Mouse (Mus musculus): ENCODE data around the gene Olfr432. TPM values are rescaled to one million over a fixed set of nuclear protein-coding genes. Genes with fewer than 3 reads are reported as not detected.
"Not testable (repeated sequence)": the region's sequence is repeated elsewhere in the genome, so short reads cannot be mapped to it uniquely, and the experiment has no call there.

The Olfr432 gene
- polyA plus RNA-seq, 1 experiment from 2014 or later = not detected

DNA sequence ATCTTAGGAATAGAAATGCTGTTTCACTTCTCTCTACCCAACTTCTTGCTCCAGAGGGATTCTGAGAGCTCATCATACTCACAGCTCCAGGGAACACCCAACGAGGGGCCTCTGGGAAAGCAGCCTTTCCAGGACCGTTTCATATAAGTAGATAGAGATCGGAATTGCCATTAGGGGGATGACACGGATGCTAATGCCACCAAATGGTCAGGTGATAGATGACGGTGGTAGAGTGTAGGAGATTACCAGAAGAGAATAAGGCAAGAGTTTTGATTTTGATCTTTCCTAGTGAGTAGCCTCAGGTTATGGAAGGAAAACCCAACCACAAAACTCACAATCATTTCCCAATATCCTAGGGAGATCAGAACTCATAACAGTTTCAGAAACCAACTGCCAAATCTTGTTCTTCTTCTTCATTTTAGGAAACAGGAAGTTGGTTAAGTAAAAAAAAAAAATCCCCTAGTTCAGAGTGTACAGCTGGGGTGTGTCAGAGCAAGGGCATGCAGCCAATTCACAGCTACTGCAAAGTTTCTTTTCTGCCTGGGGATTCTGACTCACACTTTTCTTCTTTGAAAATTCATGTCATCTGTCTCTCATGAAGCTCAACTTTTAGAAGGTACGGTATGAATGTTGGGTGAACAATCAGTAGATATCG is 8.4 kb upstream of the Olfr432 start, which contains the start of gene Olfr433:
TSS of gene Olfr433 (plus strand) at position 183 of the 655 bp plus-strand sequence.
- Histone ChIP-seq H3K4me3 (replicated peaks; ENCODE audit: low read depth, low read length) (no peak within 1 kb of the TSS), H3K27ac (no peak within 1 kb of the TSS), H3K4me2 (ENCODE audit: low read length) (no peak within 1 kb of the TSS), H3K27me3 (ENCODE audit: insufficient read depth, low read length) (no peaks in the 10 kb centered on the region), H3K9me3 (replicated peaks; ENCODE audit: low read length) (no peaks in the 10 kb centered on the region), H3K36me3 (ENCODE audit: insufficient read depth, low read length) (no peaks in the 10 kb centered on the region), H3K9ac (ENCODE audit: low read depth, low read length) (no peak within 1 kb of the TSS), H3K4me1 (replicated peaks; ENCODE audit: insufficient read depth, low read length) (no peaks in the 10 kb centered on the region)
- WGBS = 65% methylated on average over 7 of the region's 7 CpGs
- DNase-seq (ENCODE audit: low spot score) = peak; percentile 75
- no peak for ATAC-seq (replicated peaks; ENCODE audit: low FRiP score, low read depth)
- no peak for TF ChIP-seq CTCF (IDR thresholded peaks at IDR 0.05; ENCODE audit: low read depth)

DNA sequence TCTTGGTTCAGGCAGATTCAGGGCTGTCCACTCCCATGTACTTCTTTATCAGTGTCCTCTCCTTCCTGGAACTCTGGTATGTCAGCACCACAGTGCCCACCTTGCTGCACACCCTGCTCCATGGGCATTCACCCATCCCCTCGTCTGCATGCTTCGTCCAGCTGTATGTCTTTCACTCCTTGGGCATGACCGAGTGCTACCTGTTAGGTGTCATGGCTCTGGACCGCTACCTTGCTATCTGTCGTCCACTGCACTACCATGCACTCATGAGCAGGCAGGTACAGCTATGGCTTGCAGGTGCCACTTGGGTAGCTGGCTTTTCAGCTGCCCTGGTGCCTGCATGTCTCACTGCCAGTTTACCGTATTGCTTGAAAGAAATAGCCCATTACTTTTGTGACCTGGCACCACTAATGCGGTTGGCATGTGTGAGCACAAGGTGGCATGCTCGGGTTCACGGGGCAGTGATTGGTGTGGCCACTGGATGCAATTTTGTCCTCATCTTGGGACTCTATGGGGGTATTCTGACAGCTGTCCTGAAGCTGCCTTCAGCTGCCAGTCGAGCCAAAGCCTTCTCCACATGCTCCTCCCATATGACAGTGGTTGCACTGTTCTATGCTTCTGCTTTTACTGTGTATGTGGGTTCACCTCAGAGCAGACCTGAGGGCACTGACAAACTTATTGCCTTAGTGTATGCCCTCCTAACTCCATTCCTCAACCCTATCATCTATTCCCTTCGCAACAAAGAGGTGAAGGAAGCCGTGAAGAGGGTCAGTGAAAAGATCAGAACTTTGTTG is 6.7 kb upstream of the Olfr432 start:
- H3K27ac ChIP-seq; H3K36me3 ChIP-seq (ENCODE audit: insufficient read depth, low read length); H3K9ac ChIP-seq (ENCODE audit: low read depth, low read length); H3K4me3 ChIP-seq (replicated peaks; ENCODE audit: low read depth, low read length); H3K27me3 ChIP-seq (ENCODE audit: insufficient read depth, low read length); H3K9me3 ChIP-seq (replicated peaks; ENCODE audit: low read length); DNase-seq (ENCODE audit: low spot score); H3K4me2 ChIP-seq (ENCODE audit: low read length); H3K4me1 ChIP-seq (replicated peaks; ENCODE audit: insufficient read depth, low read length); ATAC-seq (replicated peaks; ENCODE audit: low FRiP score, low read depth): not testable (repeated sequence)
- WGBS = 90% methylated on average over 12 of the region's 12 CpGs

DNA sequence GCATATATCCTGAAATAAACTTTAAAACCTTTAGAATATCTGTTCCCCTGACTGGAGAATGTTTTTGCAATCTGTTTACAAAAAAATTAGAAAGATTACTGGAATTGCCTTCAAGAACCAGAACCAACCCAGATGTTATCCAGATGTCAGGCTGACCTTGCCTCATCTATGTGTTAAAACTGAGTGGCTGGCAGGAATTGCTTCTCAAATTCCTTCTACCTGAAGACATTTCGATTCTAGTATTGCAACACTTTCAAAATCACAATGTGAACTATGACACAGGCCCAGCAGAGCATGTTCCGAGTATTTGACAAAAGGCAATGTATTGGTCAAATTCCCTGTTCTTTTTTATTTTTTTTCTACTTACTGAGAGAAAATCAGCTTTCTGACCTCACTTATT is 4.6 kb upstream of the Olfr432 start:
- no peak for DNase-seq (ENCODE audit: low spot score)
- WGBS = 58% methylated on average over 2 of the region's 2 CpGs
- Histone ChIP-seq H3K9ac (ENCODE audit: low read depth, low read length) (no peak overlapping the region), H3K9me3 (replicated peaks; ENCODE audit: low read length) (no peaks in the 10 kb centered on the region), H3K36me3 (ENCODE audit: insufficient read depth, low read length) (no peaks in the 10 kb centered on the region), H3K4me1 (replicated peaks; ENCODE audit: insufficient read depth, low read length) (no peaks in the 10 kb centered on the region), H3K27ac (no peak overlapping the region), H3K27me3 (ENCODE audit: insufficient read depth, low read length) (no peaks in the 10 kb centered on the region), H3K4me2 (ENCODE audit: low read length) (no peak overlapping the region), H3K4me3 (replicated peaks; ENCODE audit: low read depth, low read length) (no peak overlapping the region)
- no peak for ATAC-seq (replicated peaks; ENCODE audit: low FRiP score, low read depth)
- TF ChIP-seq CTCF (IDR thresholded peaks at IDR 0.05; ENCODE audit: low read depth) = no peak

DNA sequence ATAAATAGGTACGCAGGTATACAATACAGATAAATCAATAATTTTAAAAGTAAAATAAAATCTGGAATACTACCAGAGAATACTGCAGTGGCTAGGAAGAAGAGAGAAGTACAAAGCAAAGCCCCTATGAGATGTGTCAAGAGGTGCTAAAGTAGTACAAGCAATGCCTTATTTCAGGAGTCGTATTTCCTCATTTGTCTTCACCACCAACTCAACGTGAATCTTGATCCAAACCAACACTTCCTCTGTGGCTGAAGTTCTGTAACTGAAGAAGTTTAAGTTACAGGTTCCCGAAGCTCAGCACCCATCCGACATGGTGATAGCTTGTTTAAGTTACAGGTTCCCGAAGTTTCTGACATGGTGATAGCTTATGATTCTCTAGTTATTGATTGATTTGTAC is 778 bp upstream of the Olfr432 start:
- not testable (repeated sequence) for H3K9ac ChIP-seq (ENCODE audit: low read depth, low read length); H3K4me1 ChIP-seq (replicated peaks; ENCODE audit: insufficient read depth, low read length); ATAC-seq (replicated peaks; ENCODE audit: low FRiP score, low read depth); H3K27me3 ChIP-seq (ENCODE audit: insufficient read depth, low read length); H3K4me3 ChIP-seq (replicated peaks; ENCODE audit: low read depth, low read length); H3K9me3 ChIP-seq (replicated peaks; ENCODE audit: low read length); H3K27ac ChIP-seq; H3K36me3 ChIP-seq (ENCODE audit: insufficient read depth, low read length); H3K4me2 ChIP-seq (ENCODE audit: low read length); DNase-seq (ENCODE audit: low spot score)
- 65% methylated on average over 6 of the region's 6 CpGs for WGBS

DNA sequence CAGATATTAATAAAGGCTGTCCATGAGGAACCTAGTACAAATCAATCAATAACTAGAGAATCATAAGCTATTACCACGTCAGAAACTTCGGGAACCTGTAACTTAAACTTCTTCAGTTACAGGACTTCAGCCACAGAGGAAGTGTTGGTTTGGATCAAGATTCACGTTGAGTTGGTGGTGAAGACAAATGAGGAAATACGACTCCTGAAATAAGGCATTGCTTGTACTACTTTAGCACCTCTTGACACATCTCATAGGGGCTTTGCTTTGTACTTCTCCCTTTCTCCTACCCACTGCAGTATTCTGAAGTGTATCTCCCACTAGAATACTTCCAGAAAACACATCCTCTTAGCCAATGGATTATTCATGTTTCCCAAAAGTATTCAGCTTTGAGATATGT is 352 bp downstream of the Olfr432 start:
- H3K27ac ChIP-seq; H3K9me3 ChIP-seq (replicated peaks; ENCODE audit: low read length); ATAC-seq (replicated peaks; ENCODE audit: low FRiP score, low read depth); H3K4me1 ChIP-seq (replicated peaks; ENCODE audit: insufficient read depth, low read length); H3K4me3 ChIP-seq (replicated peaks; ENCODE audit: low read depth, low read length); H3K9ac ChIP-seq (ENCODE audit: low read depth, low read length); H3K4me2 ChIP-seq (ENCODE audit: low read length); H3K27me3 ChIP-seq (ENCODE audit: insufficient read depth, low read length); H3K36me3 ChIP-seq (ENCODE audit: insufficient read depth, low read length); DNase-seq (ENCODE audit: low spot score): not testable (repeated sequence)
- WGBS = 53% methylated on average over 4 of the region's 4 CpGs

DNA sequence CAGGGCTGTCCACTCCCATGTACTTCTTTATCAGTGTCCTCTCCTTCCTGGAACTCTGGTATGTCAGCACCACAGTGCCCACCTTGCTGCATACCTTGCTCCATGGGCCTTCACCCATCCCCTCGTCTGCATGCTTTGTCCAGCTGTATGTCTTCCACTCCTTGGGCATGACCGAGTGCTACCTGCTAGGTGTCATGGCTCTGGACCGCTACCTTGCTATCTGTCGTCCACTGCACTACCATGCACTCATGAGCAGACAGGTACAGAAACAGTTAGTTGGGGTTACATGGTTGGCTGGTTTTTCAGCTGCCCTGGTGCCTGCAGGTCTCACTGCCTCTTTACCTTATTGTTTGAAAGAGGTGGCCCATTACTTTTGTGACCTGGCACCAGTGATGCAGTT is 1.5 kb downstream of the Olfr432 start:
- Histone ChIP-seq H3K4me1 (replicated peaks; ENCODE audit: insufficient read depth, low read length) (no peaks in the 10 kb centered on the region), H3K36me3 (ENCODE audit: insufficient read depth, low read length) (no peaks in the 10 kb centered on the region), H3K27ac (no peak overlapping the region), H3K9me3 (replicated peaks; ENCODE audit: low read length) (no peaks in the 10 kb centered on the region), H3K27me3 (ENCODE audit: insufficient read depth, low read length) (no peaks in the 10 kb centered on the region), H3K4me2 (ENCODE audit: low read length) (no peak overlapping the region), H3K4me3 (replicated peaks; ENCODE audit: low read depth, low read length) (no peak overlapping the region), H3K9ac (ENCODE audit: low read depth, low read length) (no peak overlapping the region)
- no peak for DNase-seq (ENCODE audit: low spot score)
- no peak for ATAC-seq (replicated peaks; ENCODE audit: low FRiP score, low read depth)
- WGBS = 75% methylated on average over 4 of the region's 4 CpGs
- no peak for TF ChIP-seq CTCF (IDR thresholded peaks at IDR 0.05; ENCODE audit: low read depth)
